Mouse (Mus musculus): ENCODE measurements at regions not wholly inside any gene's neighbourhood (a gene's known extent, or its start where the extent isn't known, plus 50 kb on each side); places are given as distances from the start of the nearest gene placed in this dataset. TPM values are rescaled to one million over a fixed set of nuclear protein-coding genes. Genes with fewer than 3 reads are reported as not detected.
"Not testable (repeated sequence)": the region's sequence is repeated elsewhere in the genome, so short reads cannot be mapped to it uniquely, and the experiment has no call there.

DNA sequence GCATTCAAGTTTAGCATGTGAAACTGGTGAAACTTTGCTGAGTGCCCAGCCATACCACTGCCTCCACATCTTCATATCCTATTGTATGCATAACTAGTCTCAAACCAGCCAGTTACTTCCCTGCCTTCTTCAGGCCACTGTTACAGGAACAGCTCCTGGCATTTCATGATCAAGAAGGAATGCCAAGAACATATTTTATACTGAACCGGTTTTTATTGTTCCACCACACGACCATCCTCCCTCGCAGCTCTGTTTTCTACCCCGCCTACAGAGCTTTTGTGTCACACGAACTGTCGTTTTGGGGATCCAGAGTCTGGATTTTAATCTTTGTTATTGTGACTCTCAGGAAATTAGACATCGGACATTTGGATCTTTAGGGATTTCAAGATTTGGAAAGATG, 174.6 kb upstream of the Pcsk5 start:
- H3K4me3 ChIP-seq = no peak overlapping the region
- H3K27ac ChIP-seq = no peak overlapping the region
- WGBS = 80% methylated on average over 7 of the region's 7 CpGs
- ATAC-seq (ENCODE audit: low FRiP score, low read depth) = no peak
- no peaks in the 10 kb centered on the region for H3K9me3 ChIP-seq
- no peaks in the 10 kb centered on the region for H3K4me1 ChIP-seq
- H3K36me3 ChIP-seq = no peaks in the 10 kb centered on the region
- H3K27me3 ChIP-seq (replicated peaks) = no peaks in the 10 kb centered on the region
- H3K9ac ChIP-seq = no peak overlapping the region
- H3K4me2 ChIP-seq (replicated peaks) = no peak overlapping the region

DNA sequence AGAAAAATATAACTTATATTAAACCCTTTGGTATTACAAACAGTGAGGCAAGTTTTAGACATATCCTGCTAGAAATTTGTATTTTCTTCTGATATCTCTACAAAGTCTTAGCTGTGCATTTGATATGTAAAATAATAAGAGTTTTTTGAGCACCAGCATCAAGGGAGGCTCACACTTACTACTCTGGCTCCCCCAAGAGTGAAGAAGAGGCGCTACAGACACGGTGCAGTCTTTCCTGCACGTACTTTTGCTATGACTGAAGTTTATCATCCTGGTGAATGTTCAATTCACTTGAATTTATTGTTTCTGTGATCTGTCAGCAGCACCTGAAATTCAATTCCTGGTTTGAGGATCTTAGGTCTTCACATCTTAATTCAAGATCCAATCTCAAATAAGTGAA, 160.1 kb upstream of the Pcsk5 start:
- H3K27ac ChIP-seq = no peak overlapping the region
- WGBS = 90% methylated on average over 3 of the region's 3 CpGs
- H3K9me3 ChIP-seq = no peaks in the 10 kb centered on the region
- H3K4me1 ChIP-seq = no peaks in the 10 kb centered on the region
- H3K9ac ChIP-seq = no peak overlapping the region
- H3K4me2 ChIP-seq (replicated peaks) = no peak overlapping the region
- no peaks in the 10 kb centered on the region for H3K36me3 ChIP-seq
- no peak for ATAC-seq (ENCODE audit: low FRiP score, low read depth)
- no peaks in the 10 kb centered on the region for H3K27me3 ChIP-seq (replicated peaks)
- H3K4me3 ChIP-seq = no peak overlapping the region

DNA sequence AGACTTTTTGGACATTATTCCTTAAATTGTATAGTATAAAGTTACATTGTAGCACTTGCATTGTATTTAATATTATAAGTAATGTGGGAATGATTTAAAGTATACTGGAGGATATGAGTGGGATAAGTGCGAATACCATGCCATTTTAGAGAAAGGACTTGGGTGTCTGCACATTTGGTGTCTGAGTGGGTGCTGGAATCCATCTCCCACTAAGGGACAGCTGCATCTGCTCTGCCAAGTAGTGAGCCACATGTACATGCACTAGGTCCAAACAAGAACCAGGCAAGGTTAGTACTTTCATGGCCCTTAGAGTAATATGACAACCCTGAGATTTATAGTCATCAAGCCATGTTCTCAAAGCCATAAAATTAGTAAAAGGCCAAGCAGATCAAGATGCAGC, 146.0 kb upstream of the Pcsk5 start:
- H3K36me3 ChIP-seq = no peaks in the 10 kb centered on the region
- 84% methylated on average over 1 of the region's 1 CpGs for WGBS
- no peak for ATAC-seq (ENCODE audit: low FRiP score, low read depth)
- H3K4me3 ChIP-seq = no peak overlapping the region
- no peak overlapping the region for H3K4me2 ChIP-seq (replicated peaks)
- no peaks in the 10 kb centered on the region for H3K4me1 ChIP-seq
- H3K9ac ChIP-seq = no peak overlapping the region
- H3K27me3 ChIP-seq (replicated peaks) = no peaks in the 10 kb centered on the region
- H3K27ac ChIP-seq = no peak overlapping the region
- H3K9me3 ChIP-seq = no peaks in the 10 kb centered on the region

DNA sequence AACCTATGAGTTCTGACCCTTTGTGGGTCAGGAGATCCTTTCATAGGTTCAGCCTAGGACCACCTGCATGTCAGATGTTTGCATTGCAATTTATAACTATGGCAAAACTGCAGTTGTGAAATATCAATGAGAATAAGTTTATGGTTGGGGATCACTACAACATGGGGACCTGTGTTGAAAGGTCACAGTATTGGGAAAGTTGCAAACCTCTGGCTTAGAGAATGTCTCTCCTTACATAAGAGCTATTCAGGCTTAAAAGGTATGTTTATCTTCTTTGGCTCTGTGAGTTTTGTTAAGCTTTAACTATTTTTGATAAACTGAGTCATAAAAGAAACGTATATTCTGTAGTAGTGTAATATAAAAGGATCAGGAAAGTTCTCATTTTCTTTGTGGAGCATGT, 128.1 kb upstream of the Pcsk5 start:
- H3K36me3 ChIP-seq = no peaks in the 10 kb centered on the region
- no peak overlapping the region for H3K4me3 ChIP-seq
- ATAC-seq (ENCODE audit: low FRiP score, low read depth) = no peak
- WGBS = 80% methylated on average over 1 of the region's 1 CpGs
- no peaks in the 10 kb centered on the region for H3K27me3 ChIP-seq (replicated peaks)
- H3K27ac ChIP-seq = no peak overlapping the region
- H3K4me1 ChIP-seq = no peaks in the 10 kb centered on the region
- no peaks in the 10 kb centered on the region for H3K9me3 ChIP-seq
- no peak overlapping the region for H3K9ac ChIP-seq
- no peak overlapping the region for H3K4me2 ChIP-seq (replicated peaks)

DNA sequence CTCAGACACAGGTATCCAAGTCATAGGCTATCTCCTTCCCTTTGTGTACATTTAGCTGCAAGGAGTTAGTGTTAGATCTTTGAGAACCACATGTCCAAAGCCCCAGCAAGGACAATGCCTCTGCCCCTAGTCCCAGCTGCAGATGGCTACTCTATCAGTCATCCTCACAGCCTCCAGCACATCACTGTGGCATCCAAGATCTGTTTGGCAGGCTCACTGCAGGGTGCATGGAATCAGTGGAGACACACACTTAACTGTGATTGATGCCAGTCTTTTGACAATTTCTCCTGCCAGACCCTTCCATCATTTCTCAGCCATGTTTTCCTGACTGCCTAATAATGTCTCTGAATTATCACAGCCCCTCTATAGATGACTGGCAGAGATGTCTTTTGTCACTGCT, 121.0 kb upstream of the Pcsk5 start:
- Histone ChIP-seq H3K4me3 (no peak overlapping the region), H3K27ac (no peak overlapping the region), H3K9me3 (no peaks in the 10 kb centered on the region), H3K4me2 (replicated peaks) (no peak overlapping the region), H3K4me1 (no peaks in the 10 kb centered on the region), H3K9ac (no peak overlapping the region), H3K36me3 (no peaks in the 10 kb centered on the region), H3K27me3 (replicated peaks) (no peaks in the 10 kb centered on the region)
- no peak for ATAC-seq (ENCODE audit: low FRiP score, low read depth)

DNA sequence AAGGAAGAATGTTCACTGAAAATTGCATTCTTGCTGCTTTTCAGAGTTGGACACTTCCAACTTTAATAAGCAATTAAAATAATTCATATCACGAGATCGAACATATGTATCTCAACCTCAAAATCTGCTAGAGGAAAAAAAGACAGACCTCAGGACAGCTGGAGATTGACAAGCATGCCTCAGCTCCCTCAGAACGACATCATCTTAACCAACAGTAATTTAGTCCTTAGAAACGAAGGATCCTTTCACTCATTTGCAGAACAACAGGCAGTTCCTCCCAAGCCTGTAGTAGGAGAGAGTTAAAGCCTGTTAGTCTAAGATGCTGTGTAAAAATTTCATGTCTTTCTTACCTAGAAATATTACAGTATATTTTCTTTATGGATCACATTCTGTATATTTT, 95.2 kb upstream of the Pcsk5 start:
- H3K27me3 ChIP-seq (replicated peaks) = no peaks in the 10 kb centered on the region
- H3K9ac ChIP-seq = no peak overlapping the region
- no peaks in the 10 kb centered on the region for H3K36me3 ChIP-seq
- H3K4me3 ChIP-seq = no peak overlapping the region
- no peaks in the 10 kb centered on the region for H3K4me1 ChIP-seq
- no peak overlapping the region for H3K27ac ChIP-seq
- WGBS = 72% methylated on average over 4 of the region's 4 CpGs
- H3K4me2 ChIP-seq (replicated peaks) = no peak overlapping the region
- ATAC-seq (ENCODE audit: low FRiP score, low read depth) = no peak
- no peaks in the 10 kb centered on the region for H3K9me3 ChIP-seq

DNA sequence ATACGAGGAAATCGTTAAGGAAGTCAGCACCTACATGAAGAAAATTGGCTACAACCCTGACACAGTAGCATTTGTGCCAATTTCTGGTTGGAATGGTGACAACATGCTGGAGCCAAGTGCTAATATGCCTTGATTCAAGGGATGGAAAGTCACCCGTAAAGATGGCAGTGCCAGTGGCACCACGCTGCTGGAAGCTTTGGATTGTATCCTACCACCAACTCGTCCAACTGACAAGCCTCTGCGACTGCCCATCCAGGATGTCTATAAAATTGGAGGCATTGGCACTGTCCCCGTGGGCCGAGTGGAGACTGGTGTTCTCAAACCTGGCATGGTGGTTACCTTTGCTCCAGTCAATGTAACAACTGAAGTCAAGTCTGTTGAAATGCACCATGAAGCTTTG, 89.7 kb upstream of the Pcsk5 start:
- H3K9me3 ChIP-seq; H3K4me1 ChIP-seq; H3K36me3 ChIP-seq; H3K4me3 ChIP-seq; ATAC-seq (ENCODE audit: low FRiP score, low read depth); H3K27ac ChIP-seq; H3K27me3 ChIP-seq (replicated peaks); H3K4me2 ChIP-seq (replicated peaks); H3K9ac ChIP-seq: not testable (repeated sequence)
- WGBS = 93% methylated on average over 8 of the region's 8 CpGs

DNA sequence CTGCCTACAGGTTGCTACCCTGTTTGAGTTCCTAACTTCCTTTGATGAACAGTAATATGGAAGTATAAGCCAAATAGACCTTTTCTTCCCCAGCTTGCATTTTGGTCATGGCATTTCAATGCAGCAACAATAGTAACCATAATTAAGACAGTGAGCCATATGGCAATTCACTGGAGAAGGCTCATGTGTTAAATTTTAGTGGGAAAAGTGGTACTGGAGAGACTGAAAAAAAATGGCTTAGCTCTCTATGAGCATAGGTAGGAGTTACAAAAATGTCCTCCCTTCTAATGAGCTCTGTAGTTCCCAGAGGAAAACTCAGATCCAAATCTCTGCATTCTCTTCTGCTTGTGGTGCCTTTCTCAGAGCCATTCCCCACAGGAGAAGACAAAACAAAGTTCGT, 70.1 kb upstream of the Pcsk5 start:
- Histone ChIP-seq H3K4me3 (no peak overlapping the region), H3K9me3 (no peaks in the 10 kb centered on the region), H3K27me3 (replicated peaks) (no peaks in the 10 kb centered on the region), H3K27ac (no peak overlapping the region), H3K4me2 (replicated peaks) (no peak overlapping the region), H3K36me3 (no peaks in the 10 kb centered on the region), H3K4me1 (no peaks in the 10 kb centered on the region), H3K9ac (no peak overlapping the region)
- ATAC-seq (ENCODE audit: low FRiP score, low read depth) = no peak
- WGBS = 85% methylated on average over 1 of the region's 1 CpGs

DNA sequence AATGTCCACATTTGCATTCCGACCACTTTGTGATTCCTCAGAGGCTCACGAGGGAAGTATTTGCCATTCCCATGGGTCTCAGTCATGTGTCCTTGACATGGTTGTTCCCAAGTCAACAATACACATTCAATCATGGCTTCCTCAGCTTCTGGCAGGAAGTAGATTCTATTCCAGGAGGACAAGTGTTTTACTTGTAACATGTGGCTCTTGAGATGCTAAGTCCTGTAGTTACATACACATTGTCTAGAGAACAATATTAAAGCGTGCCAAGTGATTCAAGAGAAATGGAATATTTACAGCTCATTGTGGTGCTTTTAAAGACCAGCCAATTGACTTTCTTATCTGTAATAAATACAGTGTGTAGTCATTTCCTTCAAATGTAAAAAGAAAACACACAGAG, 66.7 kb upstream of the Pcsk5 start:
- no peaks in the 10 kb centered on the region for H3K36me3 ChIP-seq
- no peak overlapping the region for H3K9ac ChIP-seq
- ATAC-seq (ENCODE audit: low FRiP score, low read depth) = no peak
- WGBS = 89% methylated on average over 3 of the region's 3 CpGs
- H3K4me2 ChIP-seq (replicated peaks) = no peak overlapping the region
- H3K9me3 ChIP-seq = no peaks in the 10 kb centered on the region
- no peak overlapping the region for H3K27ac ChIP-seq
- H3K27me3 ChIP-seq (replicated peaks) = no peaks in the 10 kb centered on the region
- no peak overlapping the region for H3K4me3 ChIP-seq
- H3K4me1 ChIP-seq = no peaks in the 10 kb centered on the region

DNA sequence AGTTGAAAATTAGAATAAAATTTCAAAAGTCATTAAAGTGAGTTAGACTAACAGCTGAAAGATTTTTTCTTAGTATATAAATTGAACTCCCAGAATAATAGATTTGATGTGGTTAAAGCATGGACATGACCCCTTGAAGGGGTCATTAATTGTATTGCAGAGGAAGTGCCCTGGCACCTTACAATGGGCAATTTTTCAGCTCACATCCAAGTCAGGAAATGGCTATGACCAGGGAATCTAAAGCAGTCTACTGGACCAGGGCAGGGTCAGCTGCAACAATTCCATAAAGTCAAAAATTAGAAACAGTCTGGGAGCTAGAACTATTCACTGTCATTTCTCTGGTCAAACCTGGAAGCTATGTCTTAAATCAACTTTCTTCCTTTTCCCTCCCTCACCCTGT, 55.2 kb upstream of the Pcsk5 start:
- Histone ChIP-seq H3K4me3 (no peak overlapping the region), H3K4me1 (no peaks in the 10 kb centered on the region), H3K9ac (no peak overlapping the region), H3K27ac (no peak overlapping the region), H3K27me3 (replicated peaks) (no peaks in the 10 kb centered on the region), H3K9me3 (no peaks in the 10 kb centered on the region), H3K36me3 (no peaks in the 10 kb centered on the region), H3K4me2 (replicated peaks) (no peak overlapping the region)
- no peak for ATAC-seq (ENCODE audit: low FRiP score, low read depth)

Small RNAs in the stretch of these regions (microRNA-seq; reads per million reads assigned to microRNA genes)
- gene Gm23061 = not detected
